Mouse (Mus musculus): ENCODE results near the gene Traf3. TPM values are rescaled to one million over a fixed set of nuclear protein-coding genes. Genes with fewer than 3 reads are reported as not detected.

The Traf3 gene
- polyA plus RNA-seq, 1 experiment from 2014 or later: 22.1 TPM

DNA sequence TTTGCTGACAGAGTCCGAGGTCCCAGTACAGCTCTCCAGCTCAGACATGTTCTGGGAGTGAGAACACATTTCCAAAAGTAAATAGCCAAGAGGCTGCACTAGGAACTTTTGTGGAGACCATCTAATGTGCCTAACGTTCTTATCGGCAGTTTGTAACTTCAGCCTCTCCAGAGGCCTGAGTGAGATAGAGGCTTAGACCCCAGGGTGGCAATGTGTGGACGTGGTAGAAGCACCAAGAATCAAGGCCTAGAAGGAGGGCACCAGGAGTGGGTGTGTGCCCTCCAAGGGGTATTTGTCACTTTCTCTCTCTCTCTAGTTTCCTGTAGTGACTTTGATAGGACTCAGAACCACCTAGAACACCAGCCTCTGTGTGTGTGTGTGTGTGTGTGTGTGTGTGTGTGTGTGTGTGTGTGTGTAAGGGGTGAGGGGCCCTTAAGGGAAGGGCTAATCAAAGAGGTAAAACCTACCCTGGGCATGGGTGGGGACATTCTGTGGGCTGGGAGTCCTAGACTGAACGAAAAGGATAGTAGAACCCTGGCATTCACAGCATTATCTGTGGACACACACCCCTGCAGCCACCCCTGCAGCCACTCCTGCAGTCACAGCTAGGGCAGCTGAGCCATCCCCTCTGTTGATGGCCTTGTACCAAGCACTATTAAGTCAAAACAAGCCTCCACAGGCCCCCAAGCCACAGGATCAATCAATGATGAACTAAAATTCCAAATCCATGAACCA lies 14.6 kb upstream of the Traf3 start:
- Histone ChIP-seq H3K9ac (replicated peaks; ENCODE audit: low read depth, low read length) (no peak overlapping the region), H3K27me3 (ENCODE audit: control insufficient read depth, insufficient read depth, low read length) (no peaks in the 10 kb centered on the region), H3K27ac (ENCODE audit: low read depth, low read length) (no peak overlapping the region), H3K9me3 (ENCODE audit: control insufficient read depth, low read length) (no peaks in the 10 kb centered on the region), H3K4me1 (ENCODE audit: control insufficient read depth, insufficient read depth, low read length) (0 out of 2 replicates have a peak, but pooled peaks cover 3% of the 10 kb centered on the region), H3K4me2 (ENCODE audit: low read depth, low read length) (no peak overlapping the region), H3K36me3 (ENCODE audit: control insufficient read depth, insufficient read depth, low read length) (no peaks in the 10 kb centered on the region), H3K4me3 (ENCODE audit: low read depth, low read length) (no peak overlapping the region)
- ATAC-seq (ENCODE audit: low read depth): no peak
- WGBS: 88% methylated on average over 5 of the region's 5 CpGs

DNA sequence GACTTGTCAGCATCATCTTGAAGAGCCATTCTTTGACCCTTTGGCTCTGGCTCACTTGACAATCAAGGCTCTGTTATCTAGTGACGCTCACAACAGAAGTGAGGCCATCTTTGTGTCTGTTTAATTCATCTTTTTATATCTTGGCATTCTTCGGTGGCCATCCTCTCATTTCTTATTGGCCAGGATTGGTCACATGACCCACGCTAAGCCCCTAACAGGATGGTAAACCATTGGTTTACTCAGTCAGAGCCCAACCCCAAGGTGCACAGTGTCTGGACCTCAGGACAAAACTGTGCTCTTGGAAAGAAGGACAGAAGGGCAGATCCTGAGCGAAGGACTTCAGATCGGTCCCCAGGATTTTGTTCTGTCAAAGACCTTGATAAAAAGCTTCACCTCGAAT lies 13.6 kb upstream of the Traf3 start:
- H3K4me3 ChIP-seq (ENCODE audit: low read depth, low read length): no peak overlapping the region
- no peak overlapping the region for H3K4me2 ChIP-seq (ENCODE audit: low read depth, low read length)
- ATAC-seq (ENCODE audit: low read depth): no peak
- 0 out of 2 replicates have a peak, but pooled peaks cover 3% of the 10 kb centered on the region for H3K4me1 ChIP-seq (ENCODE audit: control insufficient read depth, insufficient read depth, low read length)
- H3K27ac ChIP-seq (ENCODE audit: low read depth, low read length): no peak overlapping the region
- no peaks in the 10 kb centered on the region for H3K36me3 ChIP-seq (ENCODE audit: control insufficient read depth, insufficient read depth, low read length)
- no peaks in the 10 kb centered on the region for H3K9me3 ChIP-seq (ENCODE audit: control insufficient read depth, low read length)
- no peaks in the 10 kb centered on the region for H3K27me3 ChIP-seq (ENCODE audit: control insufficient read depth, insufficient read depth, low read length)
- WGBS: 88% methylated on average over 6 of the region's 6 CpGs
- H3K9ac ChIP-seq (replicated peaks; ENCODE audit: low read depth, low read length): no peak overlapping the region

DNA sequence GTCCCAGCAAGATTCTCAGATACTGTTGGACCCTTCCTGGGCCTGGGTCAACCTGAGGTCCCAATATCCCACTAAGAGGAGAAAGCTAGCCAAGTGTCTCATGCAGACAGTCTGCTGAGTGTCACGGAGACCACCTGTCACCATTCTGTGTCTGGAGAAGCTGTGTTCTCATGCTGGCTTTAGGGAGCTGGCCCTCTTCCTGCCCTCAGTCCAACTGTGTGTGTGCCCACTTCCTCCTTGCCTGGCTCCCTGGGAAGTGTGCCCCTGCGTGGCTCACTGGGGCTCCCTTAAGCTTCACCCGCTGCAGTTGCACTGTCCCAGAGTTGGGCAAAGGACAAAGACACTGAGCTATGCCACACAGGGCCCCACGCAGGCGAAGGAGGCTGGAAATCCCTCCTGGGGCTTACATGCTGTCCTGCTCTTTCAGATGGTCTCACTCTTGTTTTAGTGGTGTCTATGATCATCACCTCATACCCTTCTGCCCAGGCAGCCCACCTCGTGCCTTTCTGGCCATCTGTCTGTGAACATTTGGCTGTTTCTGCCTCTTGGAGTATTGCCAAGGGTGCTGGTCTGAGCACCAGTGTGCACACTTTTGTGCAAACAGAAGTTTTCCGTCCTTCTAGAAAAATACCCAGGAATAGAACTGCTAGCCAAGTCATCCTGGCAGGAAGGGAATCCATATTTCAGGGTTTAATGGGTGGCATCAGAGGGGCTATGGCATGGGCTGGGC lies 13.0 kb upstream of the Traf3 start:
- 70% methylated on average over 7 of the region's 7 CpGs for WGBS
- Histone ChIP-seq H3K4me1 (ENCODE audit: control insufficient read depth, insufficient read depth, low read length) (0 out of 2 replicates have a peak, but pooled peaks cover 3% of the 10 kb centered on the region), H3K27ac (ENCODE audit: low read depth, low read length) (no peak overlapping the region), H3K9ac (replicated peaks; ENCODE audit: low read depth, low read length) (no peak overlapping the region), H3K4me3 (ENCODE audit: low read depth, low read length) (no peak overlapping the region), H3K4me2 (ENCODE audit: low read depth, low read length) (no peak overlapping the region), H3K27me3 (ENCODE audit: control insufficient read depth, insufficient read depth, low read length) (no peaks in the 10 kb centered on the region), H3K36me3 (ENCODE audit: control insufficient read depth, insufficient read depth, low read length) (no peaks in the 10 kb centered on the region), H3K9me3 (ENCODE audit: control insufficient read depth, low read length) (no peaks in the 10 kb centered on the region)
- ATAC-seq (ENCODE audit: low read depth): no peak

GRCm38 (mm10) chr12:111153946-111154345 lies 12.2 kb upstream of the Traf3 start:
- ATAC-seq (ENCODE audit: low read depth): no peak
- 0 out of 2 replicates have a peak, but pooled peaks cover 3% of the 10 kb centered on the region for H3K4me1 ChIP-seq (ENCODE audit: control insufficient read depth, insufficient read depth, low read length)
- H3K27ac ChIP-seq (ENCODE audit: low read depth, low read length): no peak overlapping the region
- H3K4me3 ChIP-seq (ENCODE audit: low read depth, low read length): no peak overlapping the region
- H3K9ac ChIP-seq (replicated peaks; ENCODE audit: low read depth, low read length): no peak overlapping the region
- 41% methylated on average over 5 of the region's 5 CpGs for WGBS
- H3K27me3 ChIP-seq (ENCODE audit: control insufficient read depth, insufficient read depth, low read length): no peaks in the 10 kb centered on the region
- H3K36me3 ChIP-seq (ENCODE audit: control insufficient read depth, insufficient read depth, low read length): no peaks in the 10 kb centered on the region
- no peak overlapping the region for H3K4me2 ChIP-seq (ENCODE audit: low read depth, low read length)
- no peaks in the 10 kb centered on the region for H3K9me3 ChIP-seq (ENCODE audit: control insufficient read depth, low read length)

- no peaks in the 10 kb centered on the region for H3K9me3 ChIP-seq (ENCODE audit: control insufficient read depth, low read length)
- H3K9ac ChIP-seq (replicated peaks; ENCODE audit: low read depth, low read length): no peak overlapping the region
- H3K4me3 ChIP-seq (ENCODE audit: low read depth, low read length): no peak overlapping the region
- WGBS: 96% methylated on average over 6 of the region's 6 CpGs
- no peaks in the 10 kb centered on the region for H3K36me3 ChIP-seq (ENCODE audit: control insufficient read depth, insufficient read depth, low read length)
- H3K27ac ChIP-seq (ENCODE audit: low read depth, low read length): no peak overlapping the region
- ATAC-seq (ENCODE audit: low read depth): no peak
- no peak overlapping the region for H3K4me2 ChIP-seq (ENCODE audit: low read depth, low read length)
- 0 out of 2 replicates have a peak, but pooled peaks cover 3% of the 10 kb centered on the region for H3K4me1 ChIP-seq (ENCODE audit: control insufficient read depth, insufficient read depth, low read length)
- H3K27me3 ChIP-seq (ENCODE audit: control insufficient read depth, insufficient read depth, low read length): no peaks in the 10 kb centered on the region
These were observed 11.5 kb upstream of the Traf3 start for GRCm38 (mm10) chr12:111154641-111155040.

GRCm38 (mm10) chr12:111155756-111156155 lies 10.4 kb upstream of the Traf3 start:
- 76% methylated on average over 1 of the region's 1 CpGs for WGBS
- Histone ChIP-seq H3K27ac (ENCODE audit: low read depth, low read length) (no peak overlapping the region), H3K4me2 (ENCODE audit: low read depth, low read length) (no peak overlapping the region), H3K4me3 (ENCODE audit: low read depth, low read length) (no peak overlapping the region), H3K36me3 (ENCODE audit: control insufficient read depth, insufficient read depth, low read length) (no peaks in the 10 kb centered on the region), H3K4me1 (ENCODE audit: control insufficient read depth, insufficient read depth, low read length) (0 out of 2 replicates have a peak, but pooled peaks cover 3% of the 10 kb centered on the region), H3K9me3 (ENCODE audit: control insufficient read depth, low read length) (no peaks in the 10 kb centered on the region), H3K9ac (replicated peaks; ENCODE audit: low read depth, low read length) (no peak overlapping the region), H3K27me3 (ENCODE audit: control insufficient read depth, insufficient read depth, low read length) (no peaks in the 10 kb centered on the region)
- ATAC-seq (ENCODE audit: low read depth): no peak

GRCm38 (mm10) chr12:111159659-111160428 lies 6.3 kb upstream of the Traf3 start:
- WGBS: 69% methylated on average over 12 of the region's 12 CpGs
- Histone ChIP-seq H3K9ac (replicated peaks; ENCODE audit: low read depth, low read length) (no peak overlapping the region), H3K9me3 (ENCODE audit: control insufficient read depth, low read length) (no peaks in the 10 kb centered on the region), H3K36me3 (ENCODE audit: control insufficient read depth, insufficient read depth, low read length) (no peaks in the 10 kb centered on the region), H3K27ac (ENCODE audit: low read depth, low read length) (no peak overlapping the region), H3K27me3 (ENCODE audit: control insufficient read depth, insufficient read depth, low read length) (no peaks in the 10 kb centered on the region), H3K4me3 (ENCODE audit: low read depth, low read length) (no peak overlapping the region), H3K4me2 (ENCODE audit: low read depth, low read length) (no peak overlapping the region), H3K4me1 (ENCODE audit: control insufficient read depth, insufficient read depth, low read length) (peaks cover 19% of the 10 kb centered on the region)
- ATAC-seq (ENCODE audit: low read depth): no peak

- Histone ChIP-seq H3K27ac (ENCODE audit: low read depth, low read length) (no peak overlapping the region), H3K27me3 (ENCODE audit: control insufficient read depth, insufficient read depth, low read length) (no peaks in the 10 kb centered on the region), H3K4me2 (ENCODE audit: low read depth, low read length) (no peak overlapping the region), H3K9ac (replicated peaks; ENCODE audit: low read depth, low read length) (no peak overlapping the region), H3K9me3 (ENCODE audit: control insufficient read depth, low read length) (no peaks in the 10 kb centered on the region), H3K4me1 (ENCODE audit: control insufficient read depth, insufficient read depth, low read length) (peaks cover 24% of the 10 kb centered on the region), H3K36me3 (ENCODE audit: control insufficient read depth, insufficient read depth, low read length) (no peaks in the 10 kb centered on the region), H3K4me3 (ENCODE audit: low read depth, low read length) (no peak overlapping the region)
- WGBS: 94% methylated on average over 10 of the region's 10 CpGs
- no peak for ATAC-seq (ENCODE audit: low read depth)
These were observed 5.3 kb upstream of the Traf3 start for GRCm38 (mm10) chr12:111160871-111161270.

Measured in neural tube, embryonic 14.5 days (tissue).